Mouse (Mus musculus) testis, adult 2 months (tissue): ENCODE data around the gene Fam184b. TPM values are rescaled to one million over a fixed set of nuclear protein-coding genes. Genes with fewer than 3 reads are reported as not detected.

ENCODE experiments used
- H3K27ac ChIP-seq: fragments of 200-500 bp; 2 replicates; pipeline ENCODE4 v1.5.1; 2012; ENCODE audit warnings: low read depth, low read length; ENCODE audit not compliant: control insufficient read depth, insufficient read depth
- H3K27me3 ChIP-seq: fragments of 200-500 bp; 2 replicates; pipeline ENCODE4 v1.6.1; 2012; ENCODE audit warnings: mild to moderate bottlenecking, low read length, moderate library complexity; ENCODE audit not compliant: control insufficient read depth, insufficient read depth
- H3K36me3 ChIP-seq: fragments of 200-500 bp; 2 replicates; pipeline ENCODE4 v1.6.1; 2012; ENCODE audit warnings: mild to moderate bottlenecking, low read length; ENCODE audit not compliant: control insufficient read depth, insufficient read depth
- H3K4me1 ChIP-seq: fragments of 200-500 bp; 2 replicates; pipeline ENCODE4 v1.6.1; 2012; ENCODE audit warnings: low read length; ENCODE audit not compliant: control insufficient read depth, insufficient read depth
- H3K4me3 ChIP-seq: fragments of 200-500 bp; 2 replicates; pipeline ENCODE4 v1.5.1; 2012; ENCODE audit warnings: low read depth, mild to moderate bottlenecking, low read length, moderate library complexity, mixed read lengths; ENCODE audit not compliant: control insufficient read depth
- CTCF ChIP-seq: fragments of 200-500 bp; IDR thresholded peaks from 2 replicates; pipeline ENCODE4 v1.5.1; 2012; ENCODE audit warnings: low read depth, mild to moderate bottlenecking, inconsistent platforms, low read length, moderate library complexity; ENCODE audit not compliant: control insufficient read depth, insufficient read depth, insufficient replicate concordance
- POLR2A ChIP-seq: fragments of 200-500 bp; IDR thresholded peaks from 2 replicates; pipeline ENCODE4 v1.6.1; 2012; ENCODE audit warnings: low read depth, mild to moderate bottlenecking, inconsistent platforms, low read length, moderate library complexity; ENCODE audit not compliant: control insufficient read depth
- polyA plus RNA-seq: library from polyadenylated mRNA; depleted of rRNA; stranded (reverse); fragments of >200 nt; gene quantifications from 2 replicates; pipeline ENCODE4 v1.2.3, GENCODE M21; 2012

Fam184b gene
- polyA plus RNA-seq, 1 experiment: 0.21 TPM

GRCm38 (mm10) chr5:45564054-45564453, 75.4 kb downstream of the Fam184b start:
- no peak overlapping the region for H3K4me3 ChIP-seq
- no peaks in the 10 kb centered on the region for H3K27me3 ChIP-seq
- TF ChIP-seq POLR2A (no peak), CTCF (no peak)
- H3K27ac ChIP-seq: no peak overlapping the region
- no peaks in the 10 kb centered on the region for H3K4me1 ChIP-seq
- no peaks in the 10 kb centered on the region for H3K36me3 ChIP-seq

DNA sequence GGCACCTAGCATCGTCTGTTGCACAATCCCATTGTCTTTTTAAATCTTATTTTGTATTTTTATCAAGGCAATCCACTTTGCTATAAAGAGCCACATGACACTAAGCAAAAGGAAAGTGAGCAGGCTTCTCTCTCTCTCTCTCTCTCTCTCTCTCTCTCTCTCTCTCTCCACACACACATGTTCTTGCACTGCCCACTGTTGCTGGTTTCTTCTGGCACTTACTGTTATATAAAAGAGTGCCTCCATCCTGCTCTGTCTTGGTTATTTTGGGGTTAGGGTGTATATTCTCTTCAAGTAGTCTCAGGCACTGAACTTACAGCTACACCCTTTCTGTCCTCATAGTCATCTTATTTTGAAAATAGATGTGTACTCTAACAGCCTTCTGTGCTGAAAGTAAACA, 89.8 kb downstream of the Fam184b start:
- Histone ChIP-seq H3K27ac (no peak overlapping the region), H3K36me3 (no peaks in the 10 kb centered on the region), H3K27me3 (no peaks in the 10 kb centered on the region), H3K4me1 (no peaks in the 10 kb centered on the region), H3K4me3 (no peak overlapping the region)
- TF ChIP-seq CTCF (no peak), POLR2A (no peak)

GRCm38 (mm10) chr5:45543374-45543773, 96.0 kb downstream of the Fam184b start:
- Histone ChIP-seq H3K36me3 (no peaks in the 10 kb centered on the region), H3K27ac (no peak overlapping the region), H3K4me3 (no peak overlapping the region), H3K27me3 (no peaks in the 10 kb centered on the region), H3K4me1 (no peaks in the 10 kb centered on the region; the same call in 1 of the 2 replicates)
- TF ChIP-seq CTCF (no peak), POLR2A (no peak)

- peak; percentile 58; the same call in 1 of the 2 replicates for TF ChIP-seq CTCF
- no peak for TF ChIP-seq POLR2A
- Histone ChIP-seq H3K27ac (no peak overlapping the region), H3K27me3 (no peaks in the 10 kb centered on the region), H3K36me3 (no peaks in the 10 kb centered on the region), H3K4me1 (no peaks in the 10 kb centered on the region; the same call in 1 of the 2 replicates), H3K4me3 (peak overlapping the region; percentile 23; the same call in 1 of the 2 replicates)
Measured at GRCm38 (mm10) chr5:45539502-45539901, 99.9 kb downstream of the Fam184b start.

DNA sequence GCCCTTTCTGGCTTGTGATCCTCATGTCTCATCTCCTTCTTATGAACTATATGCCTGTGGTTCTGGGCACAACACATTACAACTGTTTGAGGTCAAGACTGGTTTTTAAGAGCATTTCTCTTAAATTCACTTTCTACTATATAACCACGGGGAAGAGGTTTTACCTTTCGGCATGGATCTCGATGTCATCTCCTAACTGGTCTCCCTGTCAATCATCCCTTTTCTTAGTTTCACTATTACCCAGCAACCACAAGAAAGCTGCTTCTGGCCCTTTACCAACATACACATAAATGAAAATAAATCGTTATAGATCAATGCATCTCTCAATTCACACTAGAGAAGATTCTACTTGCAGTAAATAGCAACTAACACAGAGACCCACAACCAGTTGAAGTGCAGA, 104.2 kb downstream of the Fam184b start:
- Histone ChIP-seq H3K27ac (no peak overlapping the region), H3K4me3 (no peak overlapping the region), H3K27me3 (no peaks in the 10 kb centered on the region), H3K36me3 (no peaks in the 10 kb centered on the region), H3K4me1 (no peaks in the 10 kb centered on the region; the same call in 1 of the 2 replicates)
- TF ChIP-seq CTCF (no peak), POLR2A (no peak)

GRCm38 (mm10) chr5:45534319-45535098, 104.9 kb downstream of the Fam184b start:
- TF ChIP-seq CTCF (peak; percentile 42; the same call in 1 of the 2 replicates), POLR2A (no peak)
- Histone ChIP-seq H3K36me3 (no peaks in the 10 kb centered on the region), H3K27me3 (no peaks in the 10 kb centered on the region), H3K4me1 (no peaks in the 10 kb centered on the region; the same call in 1 of the 2 replicates), H3K27ac (no peak overlapping the region), H3K4me3 (no peak overlapping the region)

- H3K36me3 ChIP-seq: peaks cover 3% of the 10 kb centered on the region
- H3K27me3 ChIP-seq: no peaks in the 10 kb centered on the region
- H3K4me1 ChIP-seq: no peaks in the 10 kb centered on the region; the same call in 1 of the 2 replicates
- TF ChIP-seq CTCF (no peak), POLR2A (no peak)
- no peak overlapping the region for H3K27ac ChIP-seq
- H3K4me3 ChIP-seq: no peak overlapping the region
Measured at GRCm38 (mm10) chr5:45529696-45530095, 109.7 kb downstream of the Fam184b start.

DNA sequence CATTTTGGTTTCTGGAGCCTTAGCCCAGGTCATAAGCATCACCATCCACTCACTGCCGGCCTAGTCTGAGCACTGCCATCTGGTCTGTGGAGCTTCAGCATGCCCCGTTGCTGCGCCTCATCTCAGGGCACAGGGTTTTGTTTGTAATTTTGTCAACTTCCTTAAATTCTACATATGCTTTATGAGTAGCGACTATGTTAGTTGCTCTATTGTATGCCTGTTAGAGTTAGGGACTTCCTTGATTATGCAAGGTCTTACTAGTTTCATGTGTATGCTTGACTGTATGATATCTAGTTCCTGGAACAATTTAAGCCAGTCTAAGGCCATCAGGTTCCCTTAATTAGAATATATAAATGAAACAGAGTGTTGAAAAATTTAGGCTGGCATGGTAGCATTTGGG, 113.1 kb downstream of the Fam184b start:
- no peak overlapping the region for H3K27ac ChIP-seq
- H3K4me3 ChIP-seq: no peak overlapping the region
- no peaks in the 10 kb centered on the region for H3K4me1 ChIP-seq
- H3K36me3 ChIP-seq: peaks cover 3% of the 10 kb centered on the region
- no peaks in the 10 kb centered on the region for H3K27me3 ChIP-seq
- TF ChIP-seq CTCF (no peak), POLR2A (no peak)
